Mouse (Mus musculus): ENCODE measurements around the gene Esr1.

Esr1 gene

GRCm38 (mm10) chr10:4983919-4984318 lies 372.5 kb downstream of the Esr1 start:
- no peak for DNase-seq (ENCODE audit: low spot score)

- DNase-seq (ENCODE audit: low spot score): no peak
These were observed 382.4 kb downstream of the Esr1 start for GRCm38 (mm10) chr10:4993802-4994201.

- no peak for DNase-seq (ENCODE audit: low spot score)
These were observed 385.2 kb downstream of the Esr1 start for GRCm38 (mm10) chr10:4996592-4996991.

GRCm38 (mm10) chr10:5008795-5009366 lies 397.5 kb downstream of the Esr1 start:
- no peak for DNase-seq (ENCODE audit: low spot score)

- DNase-seq (ENCODE audit: low spot score): no peak
These were observed 400.6 kb downstream of the Esr1 start for GRCm38 (mm10) chr10:5012004-5012403.

- DNase-seq (ENCODE audit: low spot score): no peak
These were observed 403.6 kb downstream of the Esr1 start for GRCm38 (mm10) chr10:5014976-5015375.

- DNase-seq (ENCODE audit: low spot score): peak; percentile 1
These were observed 405.8 kb downstream of the Esr1 start for GRCm38 (mm10) chr10:5017148-5017547.

GRCm38 (mm10) chr10:5025906-5026305 lies 414.5 kb downstream of the Esr1 start:
- DNase-seq (ENCODE audit: low spot score): no peak

GRCm38 (mm10) chr10:5027208-5027607 lies 415.8 kb downstream of the Esr1 start:
- DNase-seq (ENCODE audit: low spot score): no peak

- no peak for DNase-seq (ENCODE audit: low spot score)
These were observed 416.9 kb downstream of the Esr1 start for GRCm38 (mm10) chr10:5028301-5028700.

GRCm38 (mm10) chr10:5029161-5029560 lies 417.8 kb downstream of the Esr1 start:
- no peak for DNase-seq (ENCODE audit: low spot score)

GRCm38 (mm10) chr10:5029883-5030282 lies 418.5 kb downstream of the Esr1 start:
- no peak for DNase-seq (ENCODE audit: low spot score)

- peak; percentile 28 for DNase-seq (ENCODE audit: low spot score)
These were observed 421.0 kb downstream of the Esr1 start for GRCm38 (mm10) chr10:5032192-5033048.

- no peak for DNase-seq (ENCODE audit: low spot score)
These were observed 429.9 kb downstream of the Esr1 start for GRCm38 (mm10) chr10:5041254-5041653.

GRCm38 (mm10) chr10:5044481-5044880 lies 433.1 kb downstream of the Esr1 start:
- DNase-seq (ENCODE audit: low spot score): no peak

GRCm38 (mm10) chr10:5045213-5045612 lies 433.8 kb downstream of the Esr1 start:
- no peak for DNase-seq (ENCODE audit: low spot score)

- DNase-seq (ENCODE audit: low spot score): no peak
These were observed 434.3 kb downstream of the Esr1 start for GRCm38 (mm10) chr10:5045671-5046070.

All from embryo, embryonic 10.5 days (tissue).